Comparison of ENCODE assay signal across 9 mouse cellular contexts in the genomic region with DNA sequence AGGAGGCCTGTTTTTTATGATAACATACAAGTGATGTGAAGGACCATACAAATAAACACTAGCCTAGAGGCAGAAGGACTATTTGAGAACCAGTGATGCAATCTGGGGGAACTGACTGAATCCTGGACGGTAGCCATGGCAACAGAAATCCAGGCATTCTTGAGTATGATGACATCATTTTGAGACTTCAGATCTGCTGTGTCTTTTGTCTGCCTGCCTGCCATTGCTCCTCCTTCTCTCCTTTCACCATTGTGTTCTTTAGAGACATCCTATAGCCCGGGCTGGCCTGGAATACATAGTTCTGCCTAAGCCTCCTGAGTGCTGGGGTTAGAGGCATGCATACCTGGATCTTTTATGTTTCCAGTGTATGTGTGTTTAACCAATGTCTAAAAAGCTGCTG.
DNase-seq lines count a peak whose midpoint lies in the region; ATAC-seq and TF ChIP-seq lines count a peak whose summit lies in the region.
"Had no signal": no experiment of that assay in that cellular context is flagged by ENCODE, and none has a peak within 500 bp of the region (broad histone marks: within the 10 kb centered on the region; RNA-seq: fewer than 3 reads in every experiment).

No protein-coding gene starts in this region.

- WGBS in kidney, adult 2 months: 79% methylated on average over 2 of the region's 2 CpGs
- 67% methylated on average over 2 of the region's 2 CpGs for WGBS in kidney, embryonic 15.5 days
- 20% methylated on average over 2 of the region's 2 CpGs for WGBS in midbrain, embryonic 15.5 days

- no peak overlapping the region for H3K27ac ChIP-seq in kidney, adult 2 months (ENCODE audit: insufficient read depth, low read depth, low read length)
- H3K27ac ChIP-seq in kidney, embryonic 15.5 days: no peak overlapping the region
- H3K27ac ChIP-seq in midbrain, embryonic 15.5 days: peak overlapping the region; percentile 62
- H3K27ac ChIP-seq: heart, embryonic 13.5 days had no signal

- no peak for ATAC-seq in kidney, embryonic 15.5 days (replicated peaks; ENCODE audit: low FRiP score)
- peak; percentile 87 for ATAC-seq in midbrain, embryonic 15.5 days (replicated peaks)

- H3K9ac ChIP-seq in kidney, embryonic 15.5 days: no peak overlapping the region
- no peak overlapping the region for H3K9ac ChIP-seq in midbrain, embryonic 15.5 days
- H3K9ac ChIP-seq: heart, embryonic 13.5 days had no signal

- H3K36me3 ChIP-seq in kidney, adult 2 months (ENCODE audit: control insufficient read depth, insufficient read depth, low read length): no peaks in the 10 kb centered on the region
- no peaks in the 10 kb centered on the region for H3K36me3 ChIP-seq in kidney, embryonic 15.5 days
- H3K36me3 ChIP-seq in midbrain, embryonic 15.5 days (replicated peaks): no peaks in the 10 kb centered on the region
- H3K36me3 ChIP-seq: heart, embryonic 13.5 days had no signal

- peak; percentile 1 for DNase-seq in kidney, adult 2 months
- peak; percentile 54 for DNase-seq in embryo, embryonic 11 days
- peak; percentile 12 for DNase-seq in layer of hippocampus, adult 9-10 months (ENCODE audit: low spot score)
- no peak for DNase-seq in gastrocnemius, postnatal 10 days
- DNase-seq in thymus, postnatal 36 days: no peak
- DNase-seq in cerebellum, adult 11-12 months: no peak

- TF ChIP-seq CTCF in kidney, adult 2 months (conservative IDR thresholded peaks at IDR 0.05; ENCODE audit: insufficient read depth, insufficient read length, low read depth, low read length): no peak

- no peak for TF ChIP-seq POLR2A in kidney, adult 2 months (IDR thresholded peaks at IDR 0.05; ENCODE audit: low read depth, low read length)

- H3K4me1 ChIP-seq in kidney, adult 2 months (ENCODE audit: control insufficient read depth, insufficient read depth, low read length): no peaks in the 10 kb centered on the region
- H3K4me1 ChIP-seq in kidney, embryonic 15.5 days: no peaks in the 10 kb centered on the region
- H3K4me1 ChIP-seq in midbrain, embryonic 15.5 days: peaks cover 5% of the 10 kb centered on the region; the same call in 1 of the 2 replicates
- H3K4me1 ChIP-seq: heart, embryonic 13.5 days had no signal

- H3K4me3 ChIP-seq in kidney, adult 2 months (ENCODE audit: insufficient read depth, low read depth, low read length): no peak overlapping the region
- H3K4me3 ChIP-seq in kidney, embryonic 15.5 days (replicated peaks): no peak overlapping the region
- H3K4me3 ChIP-seq in midbrain, embryonic 15.5 days: no peak overlapping the region
- H3K4me3 ChIP-seq: heart, embryonic 13.5 days had no signal

- no peak overlapping the region for H3K4me2 ChIP-seq in kidney, embryonic 15.5 days
- no peak overlapping the region for H3K4me2 ChIP-seq in midbrain, embryonic 15.5 days
- H3K4me2 ChIP-seq: heart, embryonic 13.5 days had no signal

- H3K9me3 ChIP-seq in kidney, embryonic 15.5 days (replicated peaks): no peaks in the 10 kb centered on the region
- H3K9me3 ChIP-seq in midbrain, embryonic 15.5 days: no peaks in the 10 kb centered on the region

- H3K27me3 ChIP-seq in kidney, adult 2 months (replicated peaks; ENCODE audit: control insufficient read depth, insufficient read depth, low read length): no peaks in the 10 kb centered on the region
- H3K27me3 ChIP-seq in kidney, embryonic 15.5 days: no peaks in the 10 kb centered on the region
- no peaks in the 10 kb centered on the region for H3K27me3 ChIP-seq in midbrain, embryonic 15.5 days (replicated peaks)
- H3K27me3 ChIP-seq: heart, embryonic 13.5 days had no signal

Comparison
In these comparisons a context has a peak if more than half of its experiments do, and no peak if none do; other contexts are left out.
1. DNase-seq: peak in kidney, adult 2 months (single experiment), embryo, embryonic 11 days (single experiment) and layer of hippocampus, adult 9-10 months (single experiment); none in gastrocnemius, postnatal 10 days (single experiment), thymus, postnatal 36 days (0 of 2) and cerebellum, adult 11-12 months (single experiment).